Mouse (Mus musculus): ENCODE results near the gene Rarres2. TPM values are rescaled to one million over a fixed set of nuclear protein-coding genes. Genes with fewer than 3 reads are reported as not detected.
"Not testable (repeated sequence)": the region's sequence is repeated elsewhere in the genome, so short reads cannot be mapped to it uniquely, and the experiment has no call there.

Gene Rarres2
- total RNA-seq, 4 experiments from 2014 or later, result 62.1 to 108 (median 77.5) TPM

- no peak for DNase-seq (ENCODE audit: low spot score)
Observed at GRCm38 (mm10) chr6:48541560-48542450, 30.8 kb downstream of the Rarres2 start.

- no peak for DNase-seq (ENCODE audit: low spot score)
Observed at GRCm38 (mm10) chr6:48540721-48541120, 31.9 kb downstream of the Rarres2 start.

- DNase-seq (ENCODE audit: low spot score), result no peak
Observed at GRCm38 (mm10) chr6:48539860-48540259, 32.7 kb downstream of the Rarres2 start.

GRCm38 (mm10) chr6:48538841-48539737 lies 33.5 kb downstream of the Rarres2 start:
- peak; percentile 78 for DNase-seq (ENCODE audit: low spot score)

GRCm38 (mm10) chr6:48537105-48537954 lies 35.3 kb downstream of the Rarres2 start, which contains the start of gene Atp6v0e2:
TSS of gene Atp6v0e2 (plus strand) at chr6:48537615.
- DNase-seq (ENCODE audit: low spot score), result peak; percentile 77

- DNase-seq (ENCODE audit: low spot score), result no peak
Observed at GRCm38 (mm10) chr6:48536091-48536490, 36.5 kb downstream of the Rarres2 start.

- DNase-seq (ENCODE audit: low spot score), result no peak
Observed at GRCm38 (mm10) chr6:48534913-48535312, 37.7 kb downstream of the Rarres2 start.

- DNase-seq (ENCODE audit: low spot score), result no peak
Observed at GRCm38 (mm10) chr6:48533475-48533874, 39.1 kb downstream of the Rarres2 start.

- no peak for DNase-seq (ENCODE audit: low spot score)
Observed at GRCm38 (mm10) chr6:48530862-48531261, 41.7 kb downstream of the Rarres2 start.

GRCm38 (mm10) chr6:48529871-48530440 lies 42.6 kb downstream of the Rarres2 start:
- no peak for DNase-seq (ENCODE audit: low spot score)

- no peak for DNase-seq (ENCODE audit: low spot score)
Observed at GRCm38 (mm10) chr6:48529261-48529660, 43.3 kb downstream of the Rarres2 start.

- no peak for DNase-seq (ENCODE audit: low spot score)
Observed at GRCm38 (mm10) chr6:48527901-48528300, 44.7 kb downstream of the Rarres2 start.

- not testable (repeated sequence) for DNase-seq (ENCODE audit: low spot score)
Observed at GRCm38 (mm10) chr6:48524882-48525281, 47.7 kb downstream of the Rarres2 start.

Other genes starting within 250 kb of the Rarres2 start
- gene Krba1, start 177.2 kb downstream of the Rarres2 start, total RNA-seq (2022), result 10 to 100 TPM; 13.8 to 22.8 (median 17.9) TPM
- 10 to 100 TPM in 3 of 4 experiments, 1 to 10 TPM in 1; 9.7 to 10.1 (median 10.1) TPM for gene Zfp467, start 127.0 kb downstream of the Rarres2 start, total RNA-seq (2022)
- gene Sspo, start 124.6 kb downstream of the Rarres2 start, total RNA-seq (2022), result under 1 TPM; 0.14 to 0.35 (median 0.31) TPM
- 10 to 100 TPM; 18.1 to 27.4 (median 23.3) TPM for gene Atp6v0e2, start 35.2 kb downstream of the Rarres2 start, total RNA-seq (2022)
- gene Lrrc61, start 18.0 kb downstream of the Rarres2 start, total RNA-seq (2022), result 10 to 100 TPM; 17.7 to 20.1 (median 18.8) TPM
- not detected for gene Gm45021, start 16.8 kb upstream of the Rarres2 start, total RNA-seq (2022)
- gene Repin1, start 21.1 kb upstream of the Rarres2 start, total RNA-seq (2022), result 10 to 100 TPM; 35.5 to 40.9 (median 36.3) TPM
- 1 to 10 TPM in 2 of 4 experiments, not detected in 2; 1.0 to 2.8 TPM for gene Gm44965, start 21.2 kb upstream of the Rarres2 start, total RNA-seq (2022)
- 10 to 100 TPM; 12.9 to 15.5 (median 14.1) TPM for gene Zfp775, start 29.3 kb upstream of the Rarres2 start, total RNA-seq (2022)
- gene AI854703, start 54.0 kb upstream of the Rarres2 start, total RNA-seq (2022), result under 1 TPM; 0.22 to 0.69 (median 0.43) TPM
- 1 to 10 TPM; 4.9 to 8.8 (median 5.8) TPM for gene Gimap8, start 74.4 kb upstream of the Rarres2 start, total RNA-seq (2022)
- 1 to 10 TPM; 2.6 to 4.2 (median 3.1) TPM for gene Gimap9, start 103.3 kb upstream of the Rarres2 start, total RNA-seq (2022)
- 10 to 100 TPM; 16.1 to 25.6 (median 20.1) TPM for gene Gimap4, start 111.8 kb upstream of the Rarres2 start, total RNA-seq (2022)
- gene Gimap6, start 135.4 kb upstream of the Rarres2 start, total RNA-seq (2022), result 10 to 100 TPM; 28.6 to 39.2 (median 35.6) TPM
- 1 to 10 TPM; 2.7 to 5.0 (median 4.3) TPM for gene Gm28053, start 145.8 kb upstream of the Rarres2 start, total RNA-seq (2022)
- under 1 TPM in 3 of 4 experiments, not detected in 1; 0.22 to 0.78 (median 0.71) TPM for gene Gimap7, start 145.8 kb upstream of the Rarres2 start, total RNA-seq (2022)
- gene Gimap1, start 166.3 kb upstream of the Rarres2 start, total RNA-seq (2022), result 1 to 10 TPM; 6.3 to 9.4 (median 8.0) TPM
- gene Gimap5, start 173.4 kb upstream of the Rarres2 start, total RNA-seq (2022), result 1 to 10 TPM; 4.1 to 5.0 (median 4.5) TPM
- under 1 TPM; 0.53 to 0.86 (median 0.54) TPM for gene Gimap3, start 198.1 kb upstream of the Rarres2 start, total RNA-seq (2022)

All from heart, adult 8-10 months (tissue).